Mouse (Mus musculus): Measurements from ENCODE around the gene Iqgap3. TPM values are rescaled to one million over a fixed set of nuclear protein-coding genes. Genes with fewer than 3 reads are reported as not detected.

The Iqgap3 gene
- total and polyA plus RNA-seq, 2 experiments from 2014 or later = 1.2 to 5.4 TPM

DNA sequence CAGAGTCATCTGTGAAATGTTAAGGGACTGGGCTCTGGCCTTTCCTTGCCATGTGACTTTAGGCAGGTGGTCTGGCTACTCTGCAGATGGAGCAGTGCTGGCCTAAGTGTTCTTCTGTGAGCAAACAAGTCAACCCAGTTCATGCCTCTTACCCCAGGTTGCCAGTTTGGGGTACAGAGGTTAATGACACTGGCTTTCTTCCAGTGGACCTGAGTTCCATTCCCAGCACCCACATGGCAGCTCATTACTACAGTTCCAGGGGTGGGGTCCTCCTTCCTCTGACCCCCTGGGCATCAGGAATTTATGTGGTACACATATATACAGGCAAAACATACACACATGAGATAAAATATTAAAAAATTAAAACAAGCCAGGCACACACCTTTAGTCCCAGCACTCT is 75.0 kb downstream of the Iqgap3 start:
- Histone ChIP-seq H3K4me3 (ENCODE audit: low read depth, low read length) (no peak overlapping the region), H3K27ac (ENCODE audit: low read depth, low read length) (no peak overlapping the region), H3K27me3 (ENCODE audit: insufficient read depth, low read length) (no peaks in the 10 kb centered on the region), H3K9me3 (ENCODE audit: low read length) (no peaks in the 10 kb centered on the region), H3K36me3 (ENCODE audit: insufficient read depth, low read length) (peaks cover 32% of the 10 kb centered on the region), H3K4me1 (ENCODE audit: insufficient read depth, low read length) (peaks cover 11% of the 10 kb centered on the region), H3K4me2 (ENCODE audit: low read depth, low read length, poor library complexity, severe bottlenecking) (no peak overlapping the region), H3K9ac (replicated peaks; ENCODE audit: low read length, poor library complexity, severe bottlenecking) (no peak overlapping the region)
- DNase-seq (ENCODE audit: low spot score) = no peak
- ATAC-seq (ENCODE audit: low FRiP score) = no peak
- no peak for TF ChIP-seq CTCF (IDR thresholded peaks at IDR 0.05)

DNA sequence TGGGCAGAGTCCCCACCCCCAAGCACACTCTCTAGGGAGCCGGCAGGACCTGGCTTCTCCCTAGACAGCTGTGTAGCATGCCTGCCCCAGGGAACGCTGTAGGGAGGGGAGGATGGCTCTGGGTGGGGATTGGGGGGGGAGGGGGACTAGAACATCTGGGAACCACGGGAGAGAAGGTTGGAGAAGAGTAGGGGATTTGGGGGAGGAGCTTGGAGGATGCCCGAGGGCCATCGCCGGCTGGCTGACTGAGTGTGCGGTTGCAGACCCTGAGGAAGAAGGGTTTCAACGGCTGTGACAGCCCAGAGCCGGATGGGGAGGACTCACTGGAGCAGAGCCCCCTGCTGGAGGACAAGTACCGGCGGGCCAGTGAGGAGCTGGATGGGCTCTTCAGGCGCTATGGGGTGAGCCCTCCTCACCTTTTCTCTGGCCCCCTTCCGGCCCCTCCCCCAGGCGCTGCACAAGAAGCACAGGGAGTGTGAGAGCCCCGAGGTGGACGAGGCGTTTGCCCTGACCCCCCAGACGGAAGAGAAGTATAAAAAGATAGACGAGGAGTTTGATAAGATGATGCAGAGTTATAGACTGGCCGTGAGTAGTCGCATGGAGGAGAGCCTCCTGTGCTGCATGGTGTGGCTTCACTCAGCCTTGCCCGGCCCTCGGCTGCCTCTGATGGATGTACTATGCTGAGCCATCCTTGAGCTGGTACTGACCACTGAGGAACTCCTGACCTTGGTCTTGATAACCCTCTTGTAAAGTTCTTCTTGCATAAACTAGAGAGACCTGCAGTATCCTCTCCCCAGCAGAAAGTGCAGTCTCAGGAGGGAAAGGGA is 76.2 kb downstream of the Iqgap3 start:
- Histone ChIP-seq H3K9me3 (ENCODE audit: low read length) (no peaks in the 10 kb centered on the region), H3K27me3 (ENCODE audit: insufficient read depth, low read length) (no peaks in the 10 kb centered on the region), H3K4me1 (ENCODE audit: insufficient read depth, low read length) (peaks cover 3% of the 10 kb centered on the region; the same call in 1 of the 2 replicates), H3K4me2 (ENCODE audit: low read depth, low read length, poor library complexity, severe bottlenecking) (no peak overlapping the region), H3K27ac (ENCODE audit: low read depth, low read length) (no peak overlapping the region), H3K4me3 (ENCODE audit: low read depth, low read length) (no peak overlapping the region), H3K36me3 (ENCODE audit: insufficient read depth, low read length) (peaks cover 41% of the 10 kb centered on the region), H3K9ac (replicated peaks; ENCODE audit: low read length, poor library complexity, severe bottlenecking) (no peak overlapping the region; the same call in 1 of the 2 replicates)
- ATAC-seq (ENCODE audit: low FRiP score) = peak; percentile 45; the same call in 1 of the 2 replicates
- TF ChIP-seq CTCF (IDR thresholded peaks at IDR 0.05) = peak; percentile 67
- peak; percentile 58 for DNase-seq (ENCODE audit: low spot score)
- WGBS = 24% methylated on average over 20 of the region's 23 CpGs

DNA sequence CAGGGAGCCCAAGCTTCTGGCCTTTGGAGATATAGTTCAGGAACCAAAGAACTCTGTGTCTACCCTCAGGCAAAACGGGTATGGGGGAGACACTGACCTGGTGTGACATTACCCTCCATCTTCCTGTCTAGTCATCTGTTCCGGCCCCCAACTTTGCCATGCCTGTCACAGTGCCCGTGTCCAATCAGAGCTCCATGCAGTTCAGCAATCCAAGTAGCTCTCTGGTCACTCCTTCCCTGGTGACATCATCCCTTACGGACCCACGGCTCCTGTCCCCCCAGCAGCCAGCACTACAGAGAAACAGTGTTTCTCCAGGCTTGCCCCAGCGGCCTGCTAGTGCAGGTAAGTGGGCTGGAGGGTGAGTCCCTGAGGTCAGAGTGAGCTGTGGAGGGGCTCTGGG is 77.2 kb downstream of the Iqgap3 start:
- no peak overlapping the region for H3K9ac ChIP-seq (replicated peaks; ENCODE audit: low read length, poor library complexity, severe bottlenecking)
- whole genome bisulfite sequencing = 86% methylated on average over 6 of the region's 6 CpGs
- DNase-seq (ENCODE audit: low spot score) (no peak), ATAC-seq (ENCODE audit: low FRiP score) (no peak)
- no peaks in the 10 kb centered on the region for H3K27me3 ChIP-seq (ENCODE audit: insufficient read depth, low read length)
- H3K4me2 ChIP-seq (ENCODE audit: low read depth, low read length, poor library complexity, severe bottlenecking) = no peak overlapping the region
- H3K36me3 ChIP-seq (ENCODE audit: insufficient read depth, low read length) = peaks cover 45% of the 10 kb centered on the region
- TF ChIP-seq CTCF (IDR thresholded peaks at IDR 0.05) = no peak
- H3K4me3 ChIP-seq (ENCODE audit: low read depth, low read length) = no peak overlapping the region
- H3K4me1 ChIP-seq (ENCODE audit: insufficient read depth, low read length) = no peaks in the 10 kb centered on the region
- no peak overlapping the region for H3K27ac ChIP-seq (ENCODE audit: low read depth, low read length)
- no peaks in the 10 kb centered on the region for H3K9me3 ChIP-seq (ENCODE audit: low read length)

DNA sequence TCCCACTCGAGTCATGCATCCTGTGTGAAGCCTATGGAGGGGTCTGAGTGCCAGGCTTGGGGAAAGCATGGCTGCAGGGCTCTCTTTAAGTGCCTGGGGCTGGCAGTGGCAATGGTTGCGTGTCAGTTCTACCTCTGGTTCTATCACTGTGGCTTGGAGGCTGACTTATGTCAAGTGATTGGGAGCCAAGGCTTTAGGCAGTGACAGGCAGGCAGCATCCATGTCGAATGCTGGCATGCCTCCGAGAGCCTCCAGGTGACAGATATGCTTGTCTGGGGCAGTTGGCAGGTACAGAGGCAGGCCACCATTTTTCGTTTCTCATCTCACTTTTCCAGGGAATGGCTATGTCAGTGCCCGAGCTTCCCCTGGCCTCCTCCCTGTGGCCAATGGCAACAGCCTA is 79.1 kb downstream of the Iqgap3 start:
- Histone ChIP-seq H3K36me3 (ENCODE audit: insufficient read depth, low read length) (peaks cover 60% of the 10 kb centered on the region), H3K27ac (ENCODE audit: low read depth, low read length) (no peak overlapping the region), H3K9ac (replicated peaks; ENCODE audit: low read length, poor library complexity, severe bottlenecking) (no peak overlapping the region), H3K27me3 (ENCODE audit: insufficient read depth, low read length) (no peaks in the 10 kb centered on the region), H3K9me3 (ENCODE audit: low read length) (no peaks in the 10 kb centered on the region), H3K4me1 (ENCODE audit: insufficient read depth, low read length) (no peaks in the 10 kb centered on the region), H3K4me2 (ENCODE audit: low read depth, low read length, poor library complexity, severe bottlenecking) (no peak overlapping the region), H3K4me3 (ENCODE audit: low read depth, low read length) (no peak overlapping the region)
- no peak for ATAC-seq (ENCODE audit: low FRiP score)
- WGBS = 76% methylated on average over 6 of the region's 6 CpGs
- TF ChIP-seq CTCF (IDR thresholded peaks at IDR 0.05) = no peak
- no peak for DNase-seq (ENCODE audit: low spot score)

DNA sequence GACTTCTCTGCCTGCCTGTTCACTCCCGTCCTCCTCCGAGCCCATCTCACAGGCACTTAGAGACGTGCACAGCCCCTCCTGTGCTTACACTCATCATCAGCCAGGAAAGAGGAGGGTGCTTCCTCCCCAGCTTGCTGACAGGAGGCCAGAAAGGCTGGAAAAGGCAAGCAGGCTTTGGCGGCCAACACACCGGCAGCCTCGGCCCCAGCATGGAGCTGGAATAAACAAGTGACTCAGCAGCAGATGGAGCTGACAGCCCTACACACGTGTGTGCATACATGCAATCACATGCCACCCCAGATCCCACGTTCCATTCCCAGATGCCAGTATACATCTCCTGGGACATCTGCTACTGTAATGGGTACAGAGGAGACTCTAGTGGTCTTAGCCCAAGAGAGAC is 80.5 kb downstream of the Iqgap3 start:
- WGBS = 90% methylated on average over 8 of the region's 8 CpGs
- no peaks in the 10 kb centered on the region for H3K4me1 ChIP-seq (ENCODE audit: insufficient read depth, low read length)

DNA sequence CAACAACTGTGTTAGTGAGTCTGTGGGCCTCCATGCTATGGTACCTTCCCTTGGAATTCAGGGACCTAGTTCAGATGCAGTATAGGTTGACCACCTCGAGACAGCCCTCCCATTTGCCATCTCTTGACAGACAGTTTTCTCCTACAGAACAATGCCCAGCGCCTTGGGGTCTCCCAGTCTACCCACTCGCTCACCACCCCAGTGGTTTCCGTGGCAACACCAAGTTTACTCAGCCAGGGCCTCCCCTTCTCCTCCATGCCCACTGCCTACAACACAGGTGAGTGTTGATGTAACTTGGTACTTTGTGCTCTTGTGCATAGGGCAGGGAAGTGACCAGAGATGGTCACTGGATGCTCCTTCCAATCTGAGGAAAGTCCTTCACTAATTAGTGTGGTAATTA is 81.0 kb downstream of the Iqgap3 start:
- no peak for DNase-seq (ENCODE audit: low spot score)
- TF ChIP-seq CTCF (IDR thresholded peaks at IDR 0.05) = no peak
- Histone ChIP-seq H3K4me3 (ENCODE audit: low read depth, low read length) (no peak overlapping the region), H3K4me1 (ENCODE audit: insufficient read depth, low read length) (no peaks in the 10 kb centered on the region), H3K27ac (ENCODE audit: low read depth, low read length) (no peak overlapping the region), H3K36me3 (ENCODE audit: insufficient read depth, low read length) (peaks cover 72% of the 10 kb centered on the region), H3K27me3 (ENCODE audit: insufficient read depth, low read length) (no peaks in the 10 kb centered on the region), H3K9ac (replicated peaks; ENCODE audit: low read length, poor library complexity, severe bottlenecking) (no peak overlapping the region), H3K4me2 (ENCODE audit: low read depth, low read length, poor library complexity, severe bottlenecking) (no peak overlapping the region), H3K9me3 (ENCODE audit: low read length) (no peaks in the 10 kb centered on the region)
- WGBS = 63% methylated on average over 4 of the region's 4 CpGs
- ATAC-seq (ENCODE audit: low FRiP score) = no peak

More for the DNA sequence above, 80.5 kb downstream of the Iqgap3 start:
- no peaks in the 10 kb centered on the region for H3K9me3 ChIP-seq (ENCODE audit: low read length)
- DNase-seq (ENCODE audit: low spot score) = no peak
- H3K4me2 ChIP-seq (ENCODE audit: low read depth, low read length, poor library complexity, severe bottlenecking) = no peak overlapping the region
- ATAC-seq (ENCODE audit: low FRiP score) = no peak
- TF ChIP-seq CTCF (IDR thresholded peaks at IDR 0.05) = no peak
- no peak overlapping the region for H3K9ac ChIP-seq (replicated peaks; ENCODE audit: low read length, poor library complexity, severe bottlenecking)
- no peak overlapping the region for H3K27ac ChIP-seq (ENCODE audit: low read depth, low read length)
- no peaks in the 10 kb centered on the region for H3K27me3 ChIP-seq (ENCODE audit: insufficient read depth, low read length)
- H3K36me3 ChIP-seq (ENCODE audit: insufficient read depth, low read length) = peaks cover 66% of the 10 kb centered on the region
- H3K4me3 ChIP-seq (ENCODE audit: low read depth, low read length) = no peak overlapping the region
